In genomic region chr11:61981285-61981684, GRCm38 (mm10) we compare ENCODE assay signal across 15 mouse cellular contexts. TPM values are rescaled to one million over a fixed set of nuclear protein-coding genes. Genes with fewer than 3 reads are reported as not detected.
DNase-seq lines count a peak whose midpoint lies in the region; ATAC-seq and TF ChIP-seq lines count a peak whose summit lies in the region.
"Had no signal": no experiment of that assay in that cellular context is flagged by ENCODE, and none has a peak within 500 bp of the region (broad histone marks: within the 10 kb centered on the region; RNA-seq: fewer than 3 reads in every experiment).

No protein-coding gene starts in this region.

- no peak overlapping the region for H3K27ac ChIP-seq in heart, postnatal 0 days (ENCODE audit: low read depth)
- no peak overlapping the region for H3K27ac ChIP-seq in lung, postnatal 0 days (ENCODE audit: low read length)
- no peak overlapping the region for H3K27ac ChIP-seq in bone marrow macrophage, adult 2 months (ENCODE audit: insufficient read depth, low read depth, low read length)
- no peak overlapping the region for H3K27ac ChIP-seq in stomach, postnatal 0 days (replicated peaks)
- H3K27ac ChIP-seq: embryonic facial prominence, embryonic 10.5 days; liver, embryonic 15.5 days had no signal

- no peak overlapping the region for H3K4me3 ChIP-seq in heart, postnatal 0 days (ENCODE audit: low read depth, low read length)
- no peak overlapping the region for H3K4me3 ChIP-seq in lung, postnatal 0 days (ENCODE audit: low read depth, low read length)
- no peak overlapping the region for H3K4me3 ChIP-seq in bone marrow macrophage, adult 2 months (ENCODE audit: insufficient read depth, low read length)
- H3K4me3 ChIP-seq in stomach, postnatal 0 days (ENCODE audit: low read depth, low read length), result no peak overlapping the region
- H3K4me3 ChIP-seq: embryonic facial prominence, embryonic 10.5 days; liver, embryonic 15.5 days; megakaryocyte, embryonic 14.5 days had no signal

- no peaks in the 10 kb centered on the region for H3K27me3 ChIP-seq in heart, postnatal 0 days (ENCODE audit: control insufficient read depth, insufficient read depth, low read length)
- no peaks in the 10 kb centered on the region for H3K27me3 ChIP-seq in lung, postnatal 0 days (replicated peaks; ENCODE audit: insufficient read depth, low read length)
- H3K27me3 ChIP-seq in stomach, postnatal 0 days (ENCODE audit: control insufficient read depth, insufficient read depth, low read length), result no peaks in the 10 kb centered on the region
- H3K27me3 ChIP-seq: liver, embryonic 15.5 days had no signal

- no peak for TF ChIP-seq EP300 in heart, postnatal 0 days (IDR thresholded peaks at IDR 0.05; ENCODE audit: low read depth)
- TF ChIP-seq EP300 in lung, postnatal 0 days (IDR thresholded peaks at IDR 0.05), result no peak
- TF ChIP-seq EP300 in stomach, postnatal 0 days (optimal IDR thresholded peaks at IDR 0.05), result no peak

- H3K9me3 ChIP-seq in heart, postnatal 0 days (replicated peaks; ENCODE audit: control insufficient read depth, low read length), result no peaks in the 10 kb centered on the region
- H3K9me3 ChIP-seq in lung, postnatal 0 days (ENCODE audit: low read length), result no peaks in the 10 kb centered on the region
- H3K9me3 ChIP-seq in stomach, postnatal 0 days (ENCODE audit: control insufficient read depth, low read length), result no peaks in the 10 kb centered on the region
- H3K9me3 ChIP-seq: embryonic facial prominence, embryonic 10.5 days had no signal

- H3K9ac ChIP-seq in heart, postnatal 0 days (replicated peaks; ENCODE audit: low read depth, low read length), result no peak overlapping the region
- no peak overlapping the region for H3K9ac ChIP-seq in lung, postnatal 0 days (replicated peaks; ENCODE audit: low read depth)
- no peak overlapping the region for H3K9ac ChIP-seq in stomach, postnatal 0 days (ENCODE audit: low read length)
- H3K9ac ChIP-seq: liver, embryonic 15.5 days had no signal

- no peak overlapping the region for H3K4me2 ChIP-seq in heart, postnatal 0 days (ENCODE audit: low read depth, low read length)
- H3K4me2 ChIP-seq in lung, postnatal 0 days (replicated peaks; ENCODE audit: low read depth, low read length), result no peak overlapping the region
- no peak overlapping the region for H3K4me2 ChIP-seq in stomach, postnatal 0 days (replicated peaks; ENCODE audit: low read depth)
- H3K4me2 ChIP-seq: liver, embryonic 15.5 days had no signal

- H3K4me1 ChIP-seq in heart, postnatal 0 days (ENCODE audit: control insufficient read depth, insufficient read depth), result no peaks in the 10 kb centered on the region
- no peaks in the 10 kb centered on the region for H3K4me1 ChIP-seq in lung, postnatal 0 days (ENCODE audit: insufficient read depth, low read depth, low read length)
- H3K4me1 ChIP-seq in bone marrow macrophage, adult 2 months (ENCODE audit: control insufficient read depth, insufficient read depth, low read length), result peaks cover 10% of the 10 kb centered on the region
- H3K4me1 ChIP-seq in stomach, postnatal 0 days (replicated peaks; ENCODE audit: control insufficient read depth, insufficient read depth), result no peaks in the 10 kb centered on the region

- TF ChIP-seq CTCF in heart, postnatal 0 days (IDR thresholded peaks at IDR 0.05; ENCODE audit: low read depth), result 0 out of 2 replicates have a peak, but pooled peaks have one; percentile 7
- peak; percentile 42 for TF ChIP-seq CTCF in lung, postnatal 0 days (IDR thresholded peaks at IDR 0.05)
- peak; percentile 36; the same call in 1 of the 2 replicates for TF ChIP-seq CTCF in bone marrow macrophage, adult 2 months (IDR thresholded peaks at IDR 0.05; ENCODE audit: low read depth, low read length)
- TF ChIP-seq CTCF in stomach, postnatal 0 days (IDR thresholded peaks at IDR 0.05; ENCODE audit: low read depth), result peak; percentile 32

- intact Hi-C loops in heart, postnatal 25 days (cut with DNase I), result no loop called here

- 67% methylated on average over 2 of the region's 2 CpGs for WGBS in heart, postnatal 0 days
- WGBS in lung, postnatal 0 days, result 72% methylated on average over 2 of the region's 2 CpGs
- 75% methylated on average over 2 of the region's 2 CpGs for WGBS in stomach, postnatal 0 days

- no peak for TF ChIP-seq POLR2A in bone marrow macrophage, adult 2 months (IDR thresholded peaks at IDR 0.05; ENCODE audit: borderline replicate concordance, low read depth, low read length)

- no peak for DNase-seq in heart, postnatal 0 days (ENCODE audit: low spot score)
- no peak for DNase-seq in heart, postnatal 25 days (ENCODE audit: low spot score)
- no peak for DNase-seq in lung, postnatal 0 days (ENCODE audit: low spot score)
- DNase-seq in lung, postnatal 36 days, result no peak
- no peak for DNase-seq in stomach, postnatal 0 days (ENCODE audit: low spot score)
- DNase-seq in layer of hippocampus, adult 8-10 months (ENCODE audit: low spot score in 2 of 2), result no peak
- DNase-seq: cerebellum, postnatal 25 days; gastrocnemius, postnatal 10 days; heart, postnatal 14 days; spleen, adult 18-20 months had no signal

- ATAC-seq in heart, postnatal 0 days (ENCODE audit: insufficient read depth, low read depth), result no peak
- no peak for ATAC-seq in lung, postnatal 0 days
- no peak for ATAC-seq in stomach, postnatal 0 days (ENCODE audit: low FRiP score, low TSS enrichment)
- ATAC-seq in granulocyte monocyte progenitor cell, adult 5-6 weeks (replicated peaks; ENCODE audit: poor library complexity, severe bottlenecking), result no peak

- H3K36me3 ChIP-seq in heart, postnatal 0 days (replicated peaks; ENCODE audit: control insufficient read depth, insufficient read depth, low read length), result no peaks in the 10 kb centered on the region
- no peaks in the 10 kb centered on the region for H3K36me3 ChIP-seq in lung, postnatal 0 days (ENCODE audit: insufficient read depth, low read length)
- H3K36me3 ChIP-seq in stomach, postnatal 0 days (ENCODE audit: control insufficient read depth, insufficient read depth, low read length), result no peaks in the 10 kb centered on the region
- H3K36me3 ChIP-seq: embryonic facial prominence, embryonic 10.5 days had no signal

RNA-seq across cellular contexts. Expression of gene Specc1, which starts 24.7 kb away (rescaled TPM):
- 5.8 and 8.4 TPM in 2 replicates for total RNA-seq in heart, postnatal 0 days (2014; rRNA removed; ENCODE audit: low replicate concordance)
- polyA plus RNA-seq in heart, postnatal 0 days (2015; fragmentation: Nextera tagmentation; extraction: Ambion mirVana), result 4.7 and 5.2 TPM in 2 replicates
- 10 to 100 TPM in 1 of 2 experiments, 1 to 10 TPM in 1; 9.6 to 16.5 TPM for total RNA-seq in heart, postnatal 25 days (2021)
- polyA plus RNA-seq in lung, postnatal 0 days (2015; fragmentation: Nextera tagmentation; extraction: Ambion mirVana), result 14.7 and 18.6 TPM in 2 replicates
- polyA plus RNA-seq in bone marrow macrophage, adult 2 months (2012; ENCODE audit: insufficient read depth, insufficient read length, missing spikeins), result 53.8 and 65.0 TPM in 2 replicates
- 2.5 and 3.2 TPM in 2 replicates for polyA plus RNA-seq in stomach, postnatal 0 days (2015; fragmentation: Nextera tagmentation; extraction: Ambion mirVana)
- 14.4 and 16.0 TPM in 2 replicates for total RNA-seq in granulocyte monocyte progenitor cell, adult 5-6 weeks (2014; fragmentation: Nextera tagmentation)
- 21.6 and 26.0 TPM in 2 replicates for total RNA-seq in granulocyte monocyte progenitor cell, adult 5-6 weeks (2017)
- total RNA-seq in layer of hippocampus, adult 8-10 months (2022), result 100 to 1,000 TPM in 1 of 4 experiments, 10 to 100 TPM in 3; 72.3 to 103 (median 91.0) TPM

RNA-seq across cellular contexts. Expression of gene Akap10, which starts 51.2 kb away (rescaled TPM):
- total RNA-seq in heart, postnatal 0 days (2014; rRNA removed; ENCODE audit: low replicate concordance), result 8.7 and 25.7 TPM in 2 replicates
- 8.8 and 9.0 TPM in 2 replicates for polyA plus RNA-seq in heart, postnatal 0 days (2015; fragmentation: Nextera tagmentation; extraction: Ambion mirVana)
- 10 to 100 TPM; 14.1 to 14.5 TPM for total RNA-seq in heart, postnatal 25 days (2021)
- polyA plus RNA-seq in lung, postnatal 0 days (2015; fragmentation: Nextera tagmentation; extraction: Ambion mirVana), result 7.6 and 10.2 TPM in 2 replicates
- 46.2 and 46.4 TPM in 2 replicates for polyA plus RNA-seq in bone marrow macrophage, adult 2 months (2012; ENCODE audit: insufficient read depth, insufficient read length, missing spikeins)
- polyA plus RNA-seq in stomach, postnatal 0 days (2015; fragmentation: Nextera tagmentation; extraction: Ambion mirVana), result 7.1 and 8.1 TPM in 2 replicates
- 36.8 and 52.6 TPM in 2 replicates for total RNA-seq in granulocyte monocyte progenitor cell, adult 5-6 weeks (2014; fragmentation: Nextera tagmentation)
- total RNA-seq in granulocyte monocyte progenitor cell, adult 5-6 weeks (2017), result 37.5 and 42.1 TPM in 2 replicates
- 10 to 100 TPM; 29.5 to 39.3 (median 34.1) TPM for total RNA-seq in layer of hippocampus, adult 8-10 months (2022)
